Comparison of ENCODE assay signal across 15 mouse cellular contexts in the genomic region with DNA sequence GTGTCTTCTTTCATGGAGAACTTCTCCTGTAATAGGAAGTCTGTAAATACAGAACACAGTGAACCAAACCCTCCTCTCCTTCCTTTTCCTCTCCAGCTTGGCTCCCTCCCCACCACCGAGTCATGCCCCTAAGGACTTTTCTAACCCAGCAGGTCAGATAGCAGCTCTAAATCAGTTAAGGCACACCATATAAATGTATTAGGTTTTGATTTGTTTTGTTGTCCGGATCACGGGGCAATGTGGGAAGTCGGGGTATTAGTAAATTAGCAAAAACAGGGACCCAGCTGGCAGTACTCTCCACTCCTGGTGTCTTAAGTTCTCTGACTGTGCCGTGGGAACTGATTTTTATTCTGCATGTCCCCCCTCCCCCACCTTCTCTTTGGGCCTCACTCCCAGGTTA. TPM values are rescaled to one million over a fixed set of nuclear protein-coding genes. Genes with fewer than 3 reads are reported as not detected.
DNase-seq lines count a peak whose midpoint lies in the region; ATAC-seq and TF ChIP-seq lines count a peak whose summit lies in the region.
"Had no signal": no experiment of that assay in that cellular context is flagged by ENCODE, and none has a peak within 500 bp of the region (broad histone marks: within the 10 kb centered on the region; RNA-seq: fewer than 3 reads in every experiment).

No protein-coding gene starts in this region.

- no peak overlapping the region for H3K9ac ChIP-seq in embryonic facial prominence, embryonic 11.5 days (replicated peaks; ENCODE audit: low read length)
- H3K9ac ChIP-seq in limb, embryonic 15.5 days: no peak overlapping the region
- H3K9ac ChIP-seq: hindbrain, embryonic 14.5 days had no signal

- no peak overlapping the region for H3K4me3 ChIP-seq in embryonic facial prominence, embryonic 11.5 days (ENCODE audit: low read depth, low read length)
- no peak overlapping the region for H3K4me3 ChIP-seq in kidney, adult 2 months (ENCODE audit: insufficient read depth, low read depth, low read length)
- H3K4me3 ChIP-seq in limb, embryonic 15.5 days: no peak overlapping the region

- no peak for TF ChIP-seq CTCF in kidney, adult 2 months (conservative IDR thresholded peaks at IDR 0.05; ENCODE audit: insufficient read depth, insufficient read length, low read depth, low read length)

- TF ChIP-seq POLR2A in kidney, adult 2 months (IDR thresholded peaks at IDR 0.05; ENCODE audit: low read depth, low read length): no peak

- no peak overlapping the region; the same call in 1 of the 2 replicates for H3K4me2 ChIP-seq in embryonic facial prominence, embryonic 11.5 days (ENCODE audit: low read depth, low read length)
- H3K4me2 ChIP-seq in limb, embryonic 15.5 days: no peak overlapping the region
- H3K4me2 ChIP-seq: hindbrain, embryonic 14.5 days had no signal

- no peak overlapping the region for H3K27ac ChIP-seq in embryonic facial prominence, embryonic 11.5 days (replicated peaks; ENCODE audit: low read depth, low read length)
- H3K27ac ChIP-seq in kidney, adult 2 months (ENCODE audit: insufficient read depth, low read depth, low read length): peak overlapping the region; percentile 16; the same call in 1 of the 2 replicates
- no peak overlapping the region; the same call in 1 of the 2 replicates for H3K27ac ChIP-seq in limb, embryonic 15.5 days
- H3K27ac ChIP-seq: hindbrain, embryonic 14.5 days had no signal

- H3K9me3 ChIP-seq in embryonic facial prominence, embryonic 11.5 days (replicated peaks; ENCODE audit: control insufficient read depth, low read length): no peaks in the 10 kb centered on the region
- H3K9me3 ChIP-seq in limb, embryonic 15.5 days: no peaks in the 10 kb centered on the region

- H3K36me3 ChIP-seq in embryonic facial prominence, embryonic 11.5 days (replicated peaks; ENCODE audit: control insufficient read depth, insufficient read depth, low read depth, low read length): no peaks in the 10 kb centered on the region
- H3K36me3 ChIP-seq in kidney, adult 2 months (ENCODE audit: control insufficient read depth, insufficient read depth, low read length): no peaks in the 10 kb centered on the region
- H3K36me3 ChIP-seq in limb, embryonic 15.5 days: no peaks in the 10 kb centered on the region

- intact Hi-C loops in heart, postnatal 10 days (cut with DNase I): no loop called here

- no peak for ATAC-seq in embryonic facial prominence, embryonic 11.5 days (replicated peaks; ENCODE audit: insufficient number of reproducible peaks, low FRiP score, low TSS enrichment, low read depth)
- ATAC-seq in limb, embryonic 15.5 days (ENCODE audit: insufficient number of reproducible peaks, low FRiP score, low TSS enrichment, low read depth): 0 out of 2 replicates have a peak, but pooled peaks have one; percentile 4
- no peak for ATAC-seq in inflammation-experienced regulatory T-cells, adult 6 months

- no peaks in the 10 kb centered on the region for H3K27me3 ChIP-seq in embryonic facial prominence, embryonic 11.5 days (ENCODE audit: control insufficient read depth, insufficient read depth, low read length)
- H3K27me3 ChIP-seq in kidney, adult 2 months (replicated peaks; ENCODE audit: control insufficient read depth, insufficient read depth, low read length): no peaks in the 10 kb centered on the region
- H3K27me3 ChIP-seq in limb, embryonic 15.5 days: no peaks in the 10 kb centered on the region

- DNase-seq in heart, adult 11 months: peak; percentile 92
- no peak for DNase-seq in heart, postnatal 10 days
- peak; percentile 17 for DNase-seq in embryonic facial prominence, embryonic 11.5 days (ENCODE audit: low spot score)
- peak; percentile 62 for DNase-seq in kidney, adult 2 months
- DNase-seq in B cell, adult 2 months: no peak
- DNase-seq: adrenal gland, postnatal 10 days; cerebellum, adult 11-12 months; embryo, embryonic 11 days; gastrocnemius, postnatal 10 days; left cerebral cortex, postnatal 4 days; lung, adult 2 months; thymus, postnatal 14 days had no signal

- no peaks in the 10 kb centered on the region for H3K4me1 ChIP-seq in embryonic facial prominence, embryonic 11.5 days (ENCODE audit: control insufficient read depth, insufficient read depth, low read length)
- peaks cover 8% of the 10 kb centered on the region; the same call in 1 of the 2 replicates for H3K4me1 ChIP-seq in kidney, adult 2 months (ENCODE audit: control insufficient read depth, insufficient read depth, low read length)
- H3K4me1 ChIP-seq in limb, embryonic 15.5 days: peaks cover 13% of the 10 kb centered on the region

- WGBS in embryonic facial prominence, embryonic 11.5 days: 34% methylated on average over 5 of the region's 5 CpGs
- WGBS in kidney, adult 2 months: 19% methylated on average over 5 of the region's 5 CpGs
- WGBS in limb, embryonic 15.5 days: 36% methylated on average over 5 of the region's 5 CpGs

RNA-seq across cellular contexts. Expression of a gene that starts 14.4 kb away (rescaled TPM):
- total RNA-seq in heart, postnatal 10 days (2021): 1 to 10 TPM; 7.8 to 8.5 TPM
- 125 and 130 TPM in 2 replicates for polyA plus RNA-seq in embryonic facial prominence, embryonic 11.5 days (2014; fragmentation: Nextera tagmentation; extraction: Ambion mirVana)
- polyA plus RNA-seq in kidney, adult 2 months (2012; rRNA removed): 20.4 and 21.5 TPM in 2 replicates
- 49.5 and 54.2 TPM in 2 replicates for polyA plus RNA-seq in limb, embryonic 15.5 days (2015; fragmentation: Nextera tagmentation; extraction: Ambion mirVana)
- polyA plus RNA-seq in inflammation-experienced regulatory T-cells, adult 6 months (2017; shearing (Covaris generic)): 100 to 1,000 TPM; 167 to 201 (median 200) TPM

Comparison
In these comparisons a context has a peak if more than half of its experiments do, and no peak if none do; other contexts are left out.
1. DNase-seq: peak in heart, adult 11 months (single experiment), embryonic facial prominence, embryonic 11.5 days (single experiment) and kidney, adult 2 months (single experiment); none in heart, postnatal 10 days (0 of 2) and B cell, adult 2 months (0 of 2).